Mouse (Mus musculus) ovary, adult 10 weeks (tissue): Measurements from ENCODE around the gene Abi2. TPM values are rescaled to one million over a fixed set of nuclear protein-coding genes. Genes with fewer than 3 reads are reported as not detected.

Source experiments
- polyA plus RNA-seq: library from polyadenylated mRNA; stranded (reverse); fragments of 350-450 nt; fragmentation: Illumina TruSeq; extraction: RNeasy Lipid Tissue Mini Kit (QIAGEN cat#74804); gene quantifications from one replicate; pipeline ENCODE4 v1.2.3, GENCODE M21; 2014

The Abi2 gene
- 71.1 TPM for polyA plus RNA-seq

GRCm38 (mm10) chr1:60409168-60409828 lies at the start of gene Abi2:
TSS of gene Abi2 (plus strand) at chr1:60409619.

Other genes with a start within 250 kb of the Abi2 start
- gene Nbeal1, start 229.0 kb upstream of the Abi2 start, polyA plus RNA-seq = 35.0 TPM
- 59.2 TPM for gene Cyp20a1, start 66.3 kb upstream of the Abi2 start, polyA plus RNA-seq
- gene Raph1, start 157.5 kb downstream of the Abi2 start, polyA plus RNA-seq = 29.9 TPM